Mouse (Mus musculus): ENCODE results near the gene Ttc12.

The Ttc12 gene

GRCm38 (mm10) chr9:49485892-49486311 lies at the start of gene Ttc12:
TSS of gene Ttc12 (minus strand) at chr9:49486225.
- DNase-seq (ENCODE audit: low spot score in 2 of 2) = peak; percentile 55 to 59

- DNase-seq (ENCODE audit: low spot score in 2 of 2) = no peak
Observed at GRCm38 (mm10) chr9:49534958-49535357, 48.9 kb upstream of the Ttc12 start.

- DNase-seq (ENCODE audit: low spot score in 2 of 2) = no peak
Observed at GRCm38 (mm10) chr9:49533912-49534491, 48.0 kb upstream of the Ttc12 start.

GRCm38 (mm10) chr9:49533455-49533854 lies 47.4 kb upstream of the Ttc12 start:
- no peak for DNase-seq (ENCODE audit: low spot score in 2 of 2)

GRCm38 (mm10) chr9:49531833-49532232 lies 45.8 kb upstream of the Ttc12 start:
- no peak for DNase-seq (ENCODE audit: low spot score in 2 of 2)

- DNase-seq (ENCODE audit: low spot score in 2 of 2) = no peak
Observed at GRCm38 (mm10) chr9:49531257-49531656, 45.2 kb upstream of the Ttc12 start.

- DNase-seq (ENCODE audit: low spot score in 2 of 2) = no peak
Observed at GRCm38 (mm10) chr9:49530739-49531138, 44.7 kb upstream of the Ttc12 start.

GRCm38 (mm10) chr9:49529366-49529959 lies 43.4 kb upstream of the Ttc12 start:
- DNase-seq (ENCODE audit: low spot score in 2 of 2) = no peak

- DNase-seq (ENCODE audit: low spot score in 2 of 2) = no peak
Observed at GRCm38 (mm10) chr9:49528943-49529342, 42.9 kb upstream of the Ttc12 start.

- DNase-seq (ENCODE audit: low spot score in 2 of 2) = no peak
Observed at GRCm38 (mm10) chr9:49528026-49528425, 42.0 kb upstream of the Ttc12 start.

GRCm38 (mm10) chr9:49527340-49527739 lies 41.3 kb upstream of the Ttc12 start:
- DNase-seq (ENCODE audit: low spot score in 2 of 2) = no peak

- DNase-seq (ENCODE audit: low spot score in 2 of 2) = no peak
Observed at GRCm38 (mm10) chr9:49524721-49525120, 38.7 kb upstream of the Ttc12 start.

GRCm38 (mm10) chr9:49523881-49524280 lies 37.9 kb upstream of the Ttc12 start:
- no peak for DNase-seq (ENCODE audit: low spot score in 2 of 2)

- DNase-seq (ENCODE audit: low spot score in 2 of 2) = no peak
Observed at GRCm38 (mm10) chr9:49514306-49514705, 28.3 kb upstream of the Ttc12 start.

GRCm38 (mm10) chr9:49510666-49511065 lies 24.6 kb upstream of the Ttc12 start:
- DNase-seq (ENCODE audit: low spot score in 2 of 2) = no peak

GRCm38 (mm10) chr9:49509628-49510027 lies 23.6 kb upstream of the Ttc12 start:
- DNase-seq (ENCODE audit: low spot score in 2 of 2) = no peak

GRCm38 (mm10) chr9:49509094-49509493 lies 23.1 kb upstream of the Ttc12 start:
- DNase-seq (ENCODE audit: low spot score in 2 of 2) = no peak

GRCm38 (mm10) chr9:49507829-49508585 lies 22.0 kb upstream of the Ttc12 start:
- no peak for DNase-seq (ENCODE audit: low spot score in 2 of 2)

GRCm38 (mm10) chr9:49504658-49505057 lies 18.6 kb upstream of the Ttc12 start:
- DNase-seq (ENCODE audit: low spot score in 2 of 2) = no peak

- DNase-seq (ENCODE audit: low spot score in 2 of 2) = no peak
Observed at GRCm38 (mm10) chr9:49502245-49502644, 16.2 kb upstream of the Ttc12 start.

- DNase-seq (ENCODE audit: low spot score in 2 of 2) = no peak
Observed at GRCm38 (mm10) chr9:49499878-49500277, 13.9 kb upstream of the Ttc12 start.

- DNase-seq (ENCODE audit: low spot score in 2 of 2) = no peak
Observed at GRCm38 (mm10) chr9:49493979-49494649, 8.1 kb upstream of the Ttc12 start.
